Mouse (Mus musculus) cerebellum, adult 2 months (tissue): ENCODE results near the gene Ttc12.

Experiments used
- CTCF ChIP-seq: fragments of 200-500 bp; IDR thresholded peaks from 2 replicates; pipeline ENCODE4 v1.5.1; 2011; ENCODE audit warnings: low read depth, mild to moderate bottlenecking, control low read depth, low read length, moderate library complexity, borderline replicate concordance; ENCODE audit not compliant: insufficient read depth
- POLR2A ChIP-seq: fragments of 200-500 bp; IDR thresholded peaks from 2 replicates; pipeline ENCODE4 v1.6.1; 2011; ENCODE audit warnings: low read length, control low read depth, borderline replicate concordance; ENCODE audit not compliant: insufficient read depth

DNA sequence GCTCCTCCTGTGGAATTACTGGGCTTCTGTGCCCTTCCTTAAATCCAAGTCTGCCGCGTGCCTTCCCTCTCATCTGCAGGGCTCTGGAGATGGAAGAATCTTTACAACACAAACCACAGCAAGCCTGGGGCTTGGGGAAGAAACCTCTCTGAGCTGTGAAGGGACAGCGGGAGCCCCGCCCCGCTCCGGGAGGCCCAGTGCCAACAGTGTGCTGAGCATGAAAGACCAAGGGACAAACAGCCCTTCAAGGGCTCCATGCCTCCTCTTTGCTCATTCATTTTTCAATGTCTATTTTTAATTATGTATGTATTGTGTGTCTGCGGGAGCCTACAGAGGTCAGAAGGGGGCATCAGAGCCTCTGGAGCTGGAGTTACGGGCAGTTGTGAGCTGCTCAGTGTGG, 41.3 kb upstream of the Ttc12 start:
- TF ChIP-seq POLR2A (no peak), CTCF (no peak)
